ENCODE assay signal across 8 mouse cellular contexts in the genomic region with DNA sequence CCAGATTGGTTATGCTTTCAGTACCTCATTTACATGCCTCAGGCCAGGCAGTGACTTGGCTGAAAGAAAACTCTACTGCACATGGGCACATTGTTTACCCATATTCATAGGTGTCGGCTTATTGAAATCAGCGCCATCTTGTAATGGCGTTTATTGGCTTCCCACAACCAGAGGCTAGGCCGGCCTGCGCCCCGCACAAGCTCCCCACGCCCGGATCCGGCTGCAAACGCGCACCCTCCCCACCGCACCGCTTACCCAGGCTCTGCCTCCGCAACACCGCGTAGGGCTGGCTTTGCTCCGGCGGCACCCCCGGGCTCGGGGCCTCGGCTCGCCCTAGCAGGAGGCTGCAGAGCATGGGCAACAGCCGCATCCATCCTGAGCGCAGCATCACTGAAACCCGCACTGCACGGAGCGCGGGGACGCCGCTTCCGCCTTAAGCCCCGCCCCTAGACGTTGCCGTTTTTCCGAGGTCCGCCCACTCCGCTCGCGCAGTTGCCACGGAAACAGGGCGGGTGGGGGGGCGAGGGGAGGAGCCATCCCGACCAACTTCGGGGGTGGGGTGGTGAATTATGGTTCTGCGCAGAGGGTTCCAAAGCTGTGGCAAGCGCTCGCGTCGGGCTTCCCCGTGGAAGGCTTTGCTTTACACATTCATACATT. TPM values are rescaled to one million over a fixed set of nuclear protein-coding genes. Genes with fewer than 3 reads are reported as not detected.
A peak's percentile ranks its signal among the peaks of the same experiment; 100 is the strongest.
DNase-seq lines count a peak whose midpoint lies in the region; ATAC-seq and TF ChIP-seq lines count a peak whose summit lies in the region.

No protein-coding gene starts in this region.

- no peak for DNase-seq in Patski (ENCODE audit: low read depth, low spot score)
- DNase-seq in cerebellum, postnatal 14 days: peak; percentile 95
- DNase-seq in frontal cortex, postnatal 14 days (ENCODE audit: low spot score in 2 of 2): peak; percentile 80 to 87
- DNase-seq in left cerebral cortex, adult 18-20 months (ENCODE audit: low spot score in 2 of 2): peak; percentile 90 to 94
- peak; percentile 89 to 90 for DNase-seq in lung, postnatal 4 days
- peak; percentile 94 for DNase-seq in retina, postnatal 1 day
- DNase-seq in thymus, postnatal 4 days: peak; percentile 92

- peak; percentile 82 for ATAC-seq in Patski
- ATAC-seq in hindbrain, embryonic 13.5 days (ENCODE audit: low FRiP score): peak; percentile 97

- H3K4me3 ChIP-seq in hindbrain, embryonic 13.5 days: peak overlapping the region; percentile 82

- under 1% methylated on average over 42 of the region's 50 CpGs for WGBS in hindbrain, embryonic 13.5 days

- POLR2A ChIA-PET in Patski (lab: Charles Lee): interaction anchor here (0.7 kb wide), 1 partner anchor 13 kb away, joined by 3 read pairs; no protein-coding TSS in a partner anchor

- peak overlapping the region; percentile 98 for H3K27ac ChIP-seq in hindbrain, embryonic 13.5 days

- peak overlapping the region; percentile 94 for H3K9ac ChIP-seq in hindbrain, embryonic 13.5 days

- no peak for TF ChIP-seq CTCF in Patski (IDR thresholded peaks at IDR 0.05)

- H3K4me1 ChIP-seq in hindbrain, embryonic 13.5 days (replicated peaks): peaks cover 36% of the 10 kb centered on the region

- H3K4me2 ChIP-seq in hindbrain, embryonic 13.5 days: peak overlapping the region; percentile 61

- peaks cover 27% of the 10 kb centered on the region for H3K36me3 ChIP-seq in hindbrain, embryonic 13.5 days

- in situ Hi-C loops in Patski (cut with MboI; ENCODE audit: low pct_unique_long_range_greater_than_20kb): no loop called here

- CTCF ChIA-PET in Patski (lab: Charles Lee): no interaction called here

- no peaks in the 10 kb centered on the region for H3K9me3 ChIP-seq in hindbrain, embryonic 13.5 days

- H3K27me3 ChIP-seq in Patski: no peaks in the 10 kb centered on the region
- H3K27me3 ChIP-seq in hindbrain, embryonic 13.5 days: no peaks in the 10 kb centered on the region

RNA-seq across cellular contexts. Expression of gene 1500011B03Rik, which starts 9.6 kb away (rescaled TPM):
- 40.7 TPM for polyA plus RNA-seq in Patski (2021)
- 261 and 279 TPM in 2 replicates for polyA plus RNA-seq in hindbrain, embryonic 13.5 days (2015; fragmentation: Nextera tagmentation; extraction: Ambion mirVana)
- 100 to 1,000 TPM; 160 to 161 TPM for total RNA-seq in left cerebral cortex, adult 18-20 months (2021)

RNA-seq across cellular contexts. Expression of gene Git2, which starts 38.3 kb away (rescaled TPM):
- polyA plus RNA-seq in Patski (2021): 53.6 TPM
- 45.4 and 49.7 TPM in 2 replicates for polyA plus RNA-seq in hindbrain, embryonic 13.5 days (2015; fragmentation: Nextera tagmentation; extraction: Ambion mirVana)
- total RNA-seq in left cerebral cortex, adult 18-20 months (2021): 10 to 100 TPM; 39.2 to 49.6 TPM

RNA-seq across cellular contexts. Expression of gene Ankrd13a, which starts 39.2 kb away (rescaled TPM):
- polyA plus RNA-seq in Patski (2021): 144 TPM
- 37.5 and 39.6 TPM in 2 replicates for polyA plus RNA-seq in hindbrain, embryonic 13.5 days (2015; fragmentation: Nextera tagmentation; extraction: Ambion mirVana)
- total RNA-seq in left cerebral cortex, adult 18-20 months (2021): 10 to 100 TPM; 31.2 to 33.8 TPM

RNA-seq across cellular contexts. Expression of gene 4930519G04Rik, which starts 39.8 kb away (rescaled TPM):
- polyA plus RNA-seq in Patski (2021): 0.04 TPM
- polyA plus RNA-seq in hindbrain, embryonic 13.5 days (2015; fragmentation: Nextera tagmentation; extraction: Ambion mirVana): not detected in 2 replicates
- total RNA-seq in left cerebral cortex, adult 18-20 months (2021): not detected

RNA-seq across cellular contexts. Expression of gene Gm9936, which starts 44.8 kb away (rescaled TPM):
- not detected for polyA plus RNA-seq in Patski (2021)
- polyA plus RNA-seq in hindbrain, embryonic 13.5 days (2015; fragmentation: Nextera tagmentation; extraction: Ambion mirVana): 1.9 and 2.2 TPM in 2 replicates
- 1 to 10 TPM in 1 of 2 experiments, under 1 TPM in 1; 0.74 to 1.2 TPM for total RNA-seq in left cerebral cortex, adult 18-20 months (2021)
